ENCODE assay signal across 9 mouse cellular contexts in genomic region chr2:70562611-70562980, GRCm38 (mm10). TPM values are rescaled to one million over a fixed set of nuclear protein-coding genes. Genes with fewer than 3 reads are reported as not detected.
DNase-seq lines count a peak whose midpoint lies in the region; ATAC-seq lines count a peak whose summit lies in the region.
"Had no signal": no experiment of that assay in that cellular context is flagged by ENCODE, and none has a peak within 500 bp of the region (broad histone marks: within the 10 kb centered on the region; RNA-seq: fewer than 3 reads in every experiment).

No protein-coding gene starts in this region.

- H3K4me1 ChIP-seq in kidney, embryonic 16.5 days (ENCODE audit: insufficient read depth, low read length): peaks cover 58% of the 10 kb centered on the region
- H3K4me1 ChIP-seq in embryonic facial prominence, embryonic 10.5 days: peaks cover 68% of the 10 kb centered on the region
- peaks cover 68% of the 10 kb centered on the region for H3K4me1 ChIP-seq in hindbrain, embryonic 13.5 days (replicated peaks)
- H3K4me1 ChIP-seq in midbrain, embryonic 16.5 days (ENCODE audit: control insufficient read depth, insufficient read depth, low read length): peaks cover 13% of the 10 kb centered on the region; the same call in 1 of the 2 replicates

- H3K27ac ChIP-seq in kidney, embryonic 16.5 days (ENCODE audit: low read length): no peak overlapping the region
- no peak overlapping the region; the same call in 1 of the 2 replicates for H3K27ac ChIP-seq in embryonic facial prominence, embryonic 10.5 days (replicated peaks)
- H3K27ac ChIP-seq in hindbrain, embryonic 13.5 days: peak overlapping the region; percentile 96
- H3K27ac ChIP-seq in midbrain, embryonic 16.5 days (ENCODE audit: low read length): peak overlapping the region; percentile 92

- peak overlapping the region; percentile 53 for H3K4me2 ChIP-seq in kidney, embryonic 16.5 days (replicated peaks; ENCODE audit: low read depth, low read length)
- peak overlapping the region; percentile 59 for H3K4me2 ChIP-seq in hindbrain, embryonic 13.5 days
- H3K4me2 ChIP-seq in midbrain, embryonic 16.5 days (ENCODE audit: low read length): peak overlapping the region; percentile 58

- ATAC-seq in kidney, embryonic 16.5 days (ENCODE audit: low FRiP score, low TSS enrichment): no peak
- ATAC-seq in hindbrain, embryonic 13.5 days (ENCODE audit: low FRiP score): no peak
- ATAC-seq in midbrain, embryonic 16.5 days: no peak

- peak overlapping the region; percentile 38 for H3K4me3 ChIP-seq in kidney, embryonic 16.5 days (ENCODE audit: low read length)
- H3K4me3 ChIP-seq in embryonic facial prominence, embryonic 10.5 days: peak overlapping the region; percentile 50
- peak overlapping the region; percentile 54 for H3K4me3 ChIP-seq in hindbrain, embryonic 13.5 days
- peak overlapping the region; percentile 49 for H3K4me3 ChIP-seq in midbrain, embryonic 16.5 days (ENCODE audit: low read depth, low read length)
- H3K4me3 ChIP-seq: myocyte had no signal

- 0% methylated on average over 23 of the region's 34 CpGs for WGBS in kidney, embryonic 16.5 days
- under 1% methylated on average over 34 of the region's 34 CpGs for WGBS in embryonic facial prominence, embryonic 10.5 days
- WGBS in hindbrain, embryonic 13.5 days: under 1% methylated on average over 33 of the region's 34 CpGs
- WGBS in midbrain, embryonic 16.5 days: under 1% methylated on average over 26 of the region's 34 CpGs

- H3K27me3 ChIP-seq in kidney, embryonic 16.5 days (ENCODE audit: insufficient read depth, low read length): peaks cover 85% of the 10 kb centered on the region
- H3K27me3 ChIP-seq in embryonic facial prominence, embryonic 10.5 days (replicated peaks; ENCODE audit: low read depth, poor library complexity, severe bottlenecking): peaks cover 94% of the 10 kb centered on the region
- H3K27me3 ChIP-seq in hindbrain, embryonic 13.5 days: peaks cover 85% of the 10 kb centered on the region
- H3K27me3 ChIP-seq in midbrain, embryonic 16.5 days (ENCODE audit: control insufficient read depth, insufficient read depth, low read depth, low read length): peaks cover 10% of the 10 kb centered on the region; the same call in 1 of the 2 replicates

- no peaks in the 10 kb centered on the region for H3K9me3 ChIP-seq in kidney, embryonic 16.5 days (ENCODE audit: low read length)
- H3K9me3 ChIP-seq in embryonic facial prominence, embryonic 10.5 days: no peaks in the 10 kb centered on the region
- no peaks in the 10 kb centered on the region for H3K9me3 ChIP-seq in hindbrain, embryonic 13.5 days
- no peaks in the 10 kb centered on the region for H3K9me3 ChIP-seq in midbrain, embryonic 16.5 days (replicated peaks; ENCODE audit: control insufficient read depth, low read length, poor library complexity, severe bottlenecking)

- no peak overlapping the region for H3K9ac ChIP-seq in kidney, embryonic 16.5 days (replicated peaks; ENCODE audit: low read length)
- peak overlapping the region; percentile 85 for H3K9ac ChIP-seq in hindbrain, embryonic 13.5 days
- peak overlapping the region; percentile 70 for H3K9ac ChIP-seq in midbrain, embryonic 16.5 days (ENCODE audit: low read depth, low read length)

- no peak for DNase-seq in kidney, adult 11 months
- DNase-seq in embryonic facial prominence, embryonic 10.5 days (ENCODE audit: low spot score): no peak
- DNase-seq in cerebellum, postnatal 25 days: no peak
- DNase-seq in layer of hippocampus, adult 11-12 months (ENCODE audit: low spot score): no peak
- DNase-seq in thymus, postnatal 4 days: no peak

- no peaks in the 10 kb centered on the region for H3K36me3 ChIP-seq in kidney, embryonic 16.5 days (ENCODE audit: insufficient read depth, low read length)
- H3K36me3 ChIP-seq in embryonic facial prominence, embryonic 10.5 days (replicated peaks): no peaks in the 10 kb centered on the region
- H3K36me3 ChIP-seq in hindbrain, embryonic 13.5 days: no peaks in the 10 kb centered on the region
- H3K36me3 ChIP-seq in midbrain, embryonic 16.5 days (ENCODE audit: control insufficient read depth, insufficient read depth, low read length): no peaks in the 10 kb centered on the region

RNA-seq across cellular contexts. Expression of gene Gad1, which starts 9.7 kb away (rescaled TPM):
- 0.11 and 0.28 TPM in 2 replicates for polyA plus RNA-seq in kidney, embryonic 16.5 days (2015; fragmentation: Nextera tagmentation; extraction: Ambion mirVana)
- 0.47 and 0.91 TPM in 2 replicates for polyA plus RNA-seq in embryonic facial prominence, embryonic 10.5 days (2016; fragmentation: Nextera tagmentation; extraction: Ambion mirVana)
- 49.7 and 49.8 TPM in 2 replicates for polyA plus RNA-seq in hindbrain, embryonic 13.5 days (2015; fragmentation: Nextera tagmentation; extraction: Ambion mirVana)
- 130 and 149 TPM in 2 replicates for polyA plus RNA-seq in midbrain, embryonic 16.5 days (2015; fragmentation: Nextera tagmentation; extraction: Ambion mirVana)
- polyA plus RNA-seq: myocyte had no signal

RNA-seq across cellular contexts. Expression of gene Erich2, which starts 54.0 kb away (rescaled TPM):
- 2.6 and 2.7 TPM in 2 replicates for polyA plus RNA-seq in kidney, embryonic 16.5 days (2015; fragmentation: Nextera tagmentation; extraction: Ambion mirVana)
- 0.87 and 1.2 TPM in 2 replicates for polyA plus RNA-seq in embryonic facial prominence, embryonic 10.5 days (2016; fragmentation: Nextera tagmentation; extraction: Ambion mirVana)
- 2.3 and 3.8 TPM in 2 replicates for polyA plus RNA-seq in hindbrain, embryonic 13.5 days (2015; fragmentation: Nextera tagmentation; extraction: Ambion mirVana)
- polyA plus RNA-seq in midbrain, embryonic 16.5 days (2015; fragmentation: Nextera tagmentation; extraction: Ambion mirVana): 2.9 TPM in 2 replicates

Comparison
In these comparisons a context has a peak if more than half of its experiments do, and no peak if none do; other contexts are left out.
1. H3K27ac ChIP-seq: peak in hindbrain, embryonic 13.5 days (single experiment) and midbrain, embryonic 16.5 days (single experiment); none in kidney, embryonic 16.5 days (single experiment) and embryonic facial prominence, embryonic 10.5 days (single experiment).
2. RNA of gene Gad1, which starts 9.7 kb away (polyA plus RNA-seq): 130 to 149 TPM in midbrain, embryonic 16.5 days and 49.7 to 49.8 TPM in hindbrain, embryonic 13.5 days; 0.47 to 0.91 TPM in embryonic facial prominence, embryonic 10.5 days and 0.11 to 0.28 TPM in kidney, embryonic 16.5 days; every median in the first group is over 10 times any median in the second.
3. Peak in every context shown above with its lines, with median percentiles within 50 percentile points of each other: H3K4me2 ChIP-seq and H3K4me3 ChIP-seq.